Mouse (Mus musculus) adipocyte (in vitro differentiated cells): Measurements from ENCODE around the gene Rsad1.

Experiments
- DNase-seq: peaks from one replicate; pipeline ENCODE4 v3.0.0-alpha.2; 2016; ENCODE audit warnings: low spot score

Gene Rsad1

DNA sequence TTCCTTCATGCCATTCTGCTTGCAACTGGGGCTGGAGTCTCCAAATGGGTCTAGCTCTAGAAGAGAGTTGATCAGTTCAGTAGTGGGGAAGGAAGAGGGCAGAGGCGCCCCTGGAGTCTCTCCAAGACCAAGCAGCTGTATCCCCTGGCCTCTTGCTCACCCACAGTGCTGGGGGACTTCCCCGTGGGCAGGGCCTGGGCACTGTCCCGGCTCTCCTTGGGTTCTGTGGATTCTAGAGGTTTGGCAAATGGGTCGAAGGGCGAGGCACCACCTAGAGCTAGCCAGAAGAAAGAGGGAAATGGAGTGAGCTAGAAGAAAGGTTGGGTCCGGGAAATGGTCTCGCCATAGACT lies 57.3 kb downstream of the Rsad1 start:
- DNase-seq: no peak

DNA sequence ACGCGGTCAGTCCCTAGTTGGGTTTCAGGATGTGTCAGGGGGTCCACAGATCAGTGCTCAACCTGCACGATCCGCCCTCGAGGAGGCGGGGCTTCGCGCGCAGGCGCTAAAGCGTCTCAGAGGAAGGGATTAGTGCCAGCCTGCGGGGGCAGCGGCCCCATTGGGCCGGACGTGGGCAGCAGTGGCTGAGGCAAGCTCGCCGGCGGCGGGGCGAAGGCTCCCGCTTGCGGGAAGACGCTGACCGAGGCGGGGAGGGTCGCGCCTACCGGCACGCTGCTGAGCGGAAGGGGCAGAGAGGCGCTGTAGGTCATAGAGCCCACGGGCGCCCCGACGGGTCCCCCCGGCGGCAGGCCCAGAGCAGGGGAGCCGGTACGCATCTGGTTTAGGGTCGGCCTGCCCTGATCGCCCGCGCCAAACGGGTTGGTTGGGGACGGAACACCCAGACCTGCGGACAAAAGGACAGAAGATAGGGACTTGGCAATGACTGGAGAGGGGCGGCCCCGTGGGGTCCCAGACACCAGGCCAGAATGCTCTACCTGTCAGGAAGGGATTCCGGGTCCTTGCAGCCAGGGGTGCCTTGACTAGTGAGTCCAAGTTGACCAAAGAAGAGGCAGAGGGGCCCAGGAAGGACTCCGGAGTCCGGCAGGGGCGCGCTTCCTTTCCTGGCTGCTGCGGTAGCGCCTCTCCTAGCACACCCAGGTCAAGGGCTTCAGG lies 57.9 kb downstream of the Rsad1 start:
- DNase-seq: no peak
